Mouse (Mus musculus) kidney, adult 9 months (tissue): ENCODE results near the gene Srgap2.

ENCODE experiments used
- DNase-seq: peaks from one replicate; pipeline ENCODE4 v3.0.0; 2022

The Srgap2 gene

GRCm38 (mm10) chr1:131236077-131236476 lies 291.1 kb downstream of the Srgap2 start:
- DNase-seq: no peak
